Mouse (Mus musculus) layer of hippocampus, adult 18-20 months (tissue): ENCODE data around the gene Olfr1408. TPM values are rescaled to one million over a fixed set of nuclear protein-coding genes. Genes with fewer than 3 reads are reported as not detected.

Source experiments
- DNase-seq, 2 experiments: peaks; one replicate each; pipeline ENCODE4 v3.0.0; 2022; ENCODE audit warnings: low spot score in 2 of 2
- long read RNA-seq: library from polyadenylated mRNA; stranded (forward); transcript quantifications from one replicate; pipeline ENCODE4 v2.0.0, GENCODE M21; 2021
- total RNA-seq, 2 experiments: library from RNA; stranded (reverse); gene quantifications; 2 replicates each; pipeline ENCODE4 v1.2.3; 2021

Olfr1408 gene
- total RNA-seq: not detected
- long read RNA-seq: 0 reads

GRCm38 (mm10) chr1:173137274-173137673 is at the start of gene Olfr1408:
Gene Olfr1408, minus strand, starts transcription at chr1:173137374.
- DNase-seq: no peak

- no peak for DNase-seq
Observed at GRCm38 (mm10) chr1:173174154-173174842, 37.1 kb upstream of the Olfr1408 start.

Other genes starting within 250 kb of the Olfr1408 start
- not detected for gene Apcs, start 242.3 kb downstream of the Olfr1408 start, total RNA-seq
- gene Olfr16, start 187.0 kb downstream of the Olfr1408 start, total RNA-seq: not detected
- not detected for gene Olfr1406, start 53.3 kb upstream of the Olfr1408 start, total RNA-seq
- not detected for gene Olfr218, start 60.4 kb upstream of the Olfr1408 start, total RNA-seq
- gene Olfr1404, start 75.0 kb upstream of the Olfr1408 start, total RNA-seq: not detected
- gene Fcer1a, start 89.8 kb upstream of the Olfr1408 start, total RNA-seq: not detected
- not detected for gene Olfr418, start 128.6 kb upstream of the Olfr1408 start, total RNA-seq
- not detected for gene Mptx2, start 140.4 kb upstream of the Olfr1408 start, total RNA-seq
- 10 to 100 TPM; 55.2 to 58.1 TPM for gene Ackr1, start 196.4 kb upstream of the Olfr1408 start, total RNA-seq
- 1 to 10 TPM; 3.1 to 3.3 TPM for gene Aim2, start 213.5 kb upstream of the Olfr1408 start, total RNA-seq
- gene Cadm3, start 230.3 kb upstream of the Olfr1408 start, total RNA-seq: 100 to 1,000 TPM; 357 to 369 TPM